Mouse (Mus musculus) olfactory bulb, adult 2 months (tissue): ENCODE measurements around the gene Ufc1.

Source experiments
- CTCF ChIP-seq: fragments of 200-500 bp; IDR thresholded peaks from 2 replicates; pipeline ENCODE4 v1.5.1; 2012; ENCODE audit warnings: low read depth, mild to moderate bottlenecking, low read length, moderate library complexity; ENCODE audit not compliant: insufficient read depth
- POLR2A ChIP-seq: fragments of 200-500 bp; IDR thresholded peaks from 2 replicates; pipeline ENCODE4 v1.6.1; 2012; ENCODE audit warnings: mild to moderate bottlenecking, low read depth, low read length, moderate library complexity; ENCODE audit not compliant: insufficient read depth

- TF ChIP-seq POLR2A (no peak), CTCF (no peak)
Measured at GRCm38 (mm10) chr1:171252415-171252814, 42.4 kb downstream of the Ufc1 start.
